Mouse (Mus musculus) C2C12 (cell line): ENCODE data around the gene Gm20388. TPM values are rescaled to one million over a fixed set of nuclear protein-coding genes. Genes with fewer than 3 reads are reported as not detected.

ENCODE experiments used
- H3K27me3 ChIP-seq: one replicate; pipeline ENCODE4 v1.6.1; 2011; ENCODE audit not compliant: control insufficient read depth, insufficient read depth, insufficient read length
- H3K36me3 ChIP-seq: one replicate; pipeline ENCODE4 v1.6.1; 2011; ENCODE audit not compliant: control insufficient read depth, insufficient read depth
- H3K4me3 ChIP-seq: one replicate; pipeline ENCODE4 v1.5.1; 2011; ENCODE audit warnings: mild to moderate bottlenecking, control low read depth; ENCODE audit not compliant: poor library complexity, insufficient read depth, severe bottlenecking
- H3K79me2 ChIP-seq: one replicate; pipeline ENCODE4 v1.6.1; 2011; ENCODE audit not compliant: control insufficient read depth, insufficient read depth
- H3K79me3 ChIP-seq: one replicate; pipeline ENCODE4 v1.6.1; 2011; ENCODE audit warnings: low read depth, control low read depth
- H3ac ChIP-seq: one replicate; pipeline ENCODE3; 2011; ENCODE audit warnings: low read depth; ENCODE audit not compliant: control insufficient read depth, insufficient read length
- CEBPB ChIP-seq: IDR thresholded peaks from one replicate; pipeline ENCODE4 v1.6.1; 2011; ENCODE audit warnings: low read depth, mild to moderate bottlenecking, control low read depth, moderate library complexity
- CTCF ChIP-seq: IDR thresholded peaks from one replicate; pipeline ENCODE4 v1.5.1; 2011; ENCODE audit not compliant: control insufficient read depth, insufficient read depth, insufficient read length
- FOSL1 ChIP-seq: IDR thresholded peaks from one replicate; pipeline ENCODE4 v1.8.0; 2011; ENCODE audit warnings: mild to moderate bottlenecking, low read length; ENCODE audit not compliant: poor library complexity, insufficient read depth, severe bottlenecking
- MAX ChIP-seq: IDR thresholded peaks from one replicate; pipeline ENCODE4 v1.6.1; 2011; ENCODE audit warnings: mild to moderate bottlenecking, control low read depth
- MYOD1 ChIP-seq: IDR thresholded peaks from one replicate; pipeline ENCODE4 v1.6.1; 2011; ENCODE audit warnings: low read depth; ENCODE audit not compliant: control insufficient read depth, insufficient read length
- MYOG ChIP-seq: IDR thresholded peaks from one replicate; pipeline ENCODE4 v1.6.1; 2011; ENCODE audit not compliant: control insufficient read depth, insufficient read length; ENCODE audit errors: extremely low read depth
- USF1 ChIP-seq: IDR thresholded peaks from one replicate; pipeline ENCODE4 v1.6.1; 2011; ENCODE audit warnings: low read depth, mild to moderate bottlenecking, control low read depth, moderate library complexity
- polyA plus RNA-seq: library from polyadenylated mRNA; unstranded; fragments of >200 nt; fragmentation: generic; extraction: Trizol; gene quantifications from one replicate; pipeline ENCODE4 v1.2.1, GENCODE M21; 2012; ENCODE audit warnings: missing spikeins

Gene Gm20388
- polyA plus RNA-seq, 1 experiment, result 15.0 TPM

DNA sequence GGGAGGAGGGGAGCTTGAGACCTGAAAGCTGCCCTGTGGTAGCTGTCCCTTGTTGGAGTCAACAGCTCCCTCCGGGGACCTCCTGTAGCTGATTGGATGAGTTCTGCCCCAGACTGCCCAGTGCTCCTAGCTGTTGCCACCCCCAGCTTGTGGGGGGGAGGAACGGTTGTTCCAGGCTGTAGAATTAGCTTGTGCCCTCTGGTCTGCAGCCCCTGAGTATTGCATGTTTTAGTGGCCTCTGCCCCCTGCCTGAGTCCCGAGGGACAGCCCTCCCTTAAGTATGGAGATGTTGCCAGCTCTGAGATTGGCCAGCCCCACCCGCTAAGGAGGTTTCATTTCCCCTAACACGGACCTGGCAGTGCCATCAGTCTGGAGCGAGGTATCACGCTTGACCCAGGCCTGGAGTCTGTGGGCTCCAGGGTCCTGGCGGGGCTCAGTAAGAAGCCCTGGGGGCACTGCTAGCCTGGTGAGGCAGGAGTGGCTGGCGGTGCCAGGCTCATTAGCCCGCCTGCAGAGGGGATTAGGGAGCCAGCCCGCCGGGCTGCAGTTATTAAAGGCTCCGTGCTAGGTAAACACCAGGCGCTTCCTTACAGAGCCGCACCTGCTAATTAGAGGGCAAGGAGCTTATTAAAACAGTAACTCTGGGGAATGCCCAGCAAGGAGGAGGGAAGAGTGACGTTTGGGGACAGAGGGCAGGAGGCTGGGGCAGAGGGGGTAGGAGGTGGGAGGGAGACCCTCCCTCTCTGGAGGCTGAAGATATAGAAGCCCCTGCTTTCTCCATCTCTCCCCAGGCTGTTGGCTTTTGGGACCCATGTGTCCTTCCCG, 424.8 kb downstream of the Gm20388 start:
- Histone ChIP-seq H3K79me2 (no peaks in the 10 kb centered on the region), H3ac (no peak overlapping the region), H3K4me3 (no peak overlapping the region), H3K36me3 (no peaks in the 10 kb centered on the region), H3K27me3 (no peaks in the 10 kb centered on the region), H3K79me3 (peaks cover 2% of the 10 kb centered on the region)
- TF ChIP-seq MYOD1, result no peak
- TF ChIP-seq USF1, result no peak

DNA sequence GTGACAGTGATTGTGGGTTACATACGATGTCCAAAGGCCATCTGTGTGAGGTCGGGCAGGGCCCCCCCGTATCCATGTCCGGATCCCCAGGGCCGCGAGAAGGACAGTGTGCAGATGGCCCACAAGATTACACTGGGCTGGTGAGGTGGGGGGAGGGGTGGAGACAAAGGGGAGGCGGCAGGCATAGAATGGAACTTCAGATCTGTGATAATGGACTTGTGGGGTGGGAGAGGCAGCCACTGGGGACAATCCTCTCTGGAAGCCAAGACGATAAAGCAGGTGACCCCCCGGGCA, 425.4 kb downstream of the Gm20388 start:
- no peaks in the 10 kb centered on the region for H3K27me3 ChIP-seq
- H3K79me2 ChIP-seq, result no peaks in the 10 kb centered on the region
- H3ac ChIP-seq, result no peak overlapping the region
- TF ChIP-seq MYOG, result no peak
- no peak for TF ChIP-seq USF1
- no peak for TF ChIP-seq CEBPB
- no peak for TF ChIP-seq MAX
- TF ChIP-seq MYOD1, result no peak
- TF ChIP-seq FOSL1, result no peak
- no peak for TF ChIP-seq CTCF
- H3K36me3 ChIP-seq, result no peaks in the 10 kb centered on the region
- no peak overlapping the region for H3K4me3 ChIP-seq
- peaks cover 2% of the 10 kb centered on the region for H3K79me3 ChIP-seq

GRCm38 (mm10) chr8:120336909-120337555, 426.4 kb downstream of the Gm20388 start:
- no peak overlapping the region for H3K4me3 ChIP-seq
- no peak overlapping the region for H3ac ChIP-seq
- no peaks in the 10 kb centered on the region for H3K79me2 ChIP-seq
- H3K79me3 ChIP-seq, result peaks cover 2% of the 10 kb centered on the region
- TF ChIP-seq MYOD1 (no peak), MAX (no peak)
- no peaks in the 10 kb centered on the region for H3K27me3 ChIP-seq
- H3K36me3 ChIP-seq, result no peaks in the 10 kb centered on the region

GRCm38 (mm10) chr8:120337627-120338026, 427.0 kb downstream of the Gm20388 start:
- Histone ChIP-seq H3K27me3 (no peaks in the 10 kb centered on the region), H3K4me3 (no peak overlapping the region), H3K79me3 (peaks cover 2% of the 10 kb centered on the region), H3K36me3 (no peaks in the 10 kb centered on the region), H3ac (no peak overlapping the region), H3K79me2 (no peaks in the 10 kb centered on the region)
- no peak for TF ChIP-seq CTCF
- TF ChIP-seq MYOG, result no peak
- no peak for TF ChIP-seq MYOD1
- TF ChIP-seq USF1, result no peak
- no peak for TF ChIP-seq FOSL1
- no peak for TF ChIP-seq MAX
- no peak for TF ChIP-seq CEBPB

GRCm38 (mm10) chr8:120338678-120339077, 428.0 kb downstream of the Gm20388 start:
- TF ChIP-seq CEBPB (no peak), FOSL1 (peak; percentile 5)
- H3ac ChIP-seq, result no peak overlapping the region
- no peaks in the 10 kb centered on the region for H3K27me3 ChIP-seq
- H3K4me3 ChIP-seq, result no peak overlapping the region
- no peaks in the 10 kb centered on the region for H3K79me2 ChIP-seq
- H3K36me3 ChIP-seq, result no peaks in the 10 kb centered on the region
- H3K79me3 ChIP-seq, result no peaks in the 10 kb centered on the region

DNA sequence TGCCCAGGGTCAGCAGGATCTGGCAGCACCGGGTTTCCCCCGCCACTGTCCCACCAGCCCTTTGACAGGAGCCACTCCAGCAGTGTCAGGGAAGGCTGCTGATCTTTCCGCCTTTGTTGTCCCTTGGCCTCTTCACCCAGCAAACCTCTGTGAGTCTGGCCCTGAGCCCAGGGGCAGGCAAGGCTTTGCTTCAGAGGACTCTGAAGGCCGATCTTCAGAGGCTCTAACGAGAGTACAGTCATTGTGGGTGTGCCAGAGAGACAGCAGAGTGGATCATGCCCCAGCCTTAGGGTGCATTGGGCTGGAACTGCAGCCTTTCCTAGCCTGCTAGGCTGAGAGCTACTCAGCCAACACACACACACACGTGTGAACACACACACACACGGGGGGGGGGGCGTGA, 429.1 kb downstream of the Gm20388 start:
- H3K27me3 ChIP-seq, result no peaks in the 10 kb centered on the region
- no peak overlapping the region for H3K4me3 ChIP-seq
- H3K36me3 ChIP-seq, result no peaks in the 10 kb centered on the region
- H3K79me2 ChIP-seq, result no peaks in the 10 kb centered on the region
- H3K79me3 ChIP-seq, result no peaks in the 10 kb centered on the region
- no peak for TF ChIP-seq MAX
- no peak for TF ChIP-seq CEBPB
- TF ChIP-seq CTCF, result no peak
- no peak overlapping the region for H3ac ChIP-seq
